In the genomic region with DNA sequence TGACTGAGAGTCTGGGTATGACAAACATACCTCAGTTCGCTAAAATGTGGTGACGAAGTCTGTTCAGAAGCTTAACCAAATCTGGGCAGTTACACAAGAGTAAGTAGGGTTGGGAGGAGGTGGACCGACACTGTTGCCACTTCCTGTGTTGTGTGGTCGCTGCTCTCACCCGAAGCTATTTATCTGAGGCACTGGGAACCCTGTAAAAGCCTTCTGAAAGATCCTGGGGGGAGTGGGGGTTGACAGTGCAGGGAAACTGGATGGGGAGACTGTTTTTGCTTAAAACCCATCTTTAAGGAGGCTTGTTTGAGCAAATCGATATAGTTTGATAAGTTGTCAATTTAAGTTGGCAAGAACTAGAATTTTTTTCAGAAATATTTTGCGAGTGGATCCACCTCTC, we compare ENCODE assay signal across 8 mouse cellular contexts. TPM values are rescaled to one million over a fixed set of nuclear protein-coding genes. Genes with fewer than 3 reads are reported as not detected.
DNase-seq lines count a peak whose midpoint lies in the region; ATAC-seq and TF ChIP-seq lines count a peak whose summit lies in the region.

No protein-coding gene starts in this region.

- peak; percentile 12 for ATAC-seq in CD4-positive, CD25-positive, alpha-beta regulatory T cell, adult 4 months
- no peak for ATAC-seq in heart, embryonic 14.5 days (ENCODE audit: insufficient number of reproducible peaks, insufficient read depth, low FRiP score, low read depth)
- no peak for ATAC-seq in lung, postnatal 0 days

- H3K4me1 ChIP-seq in cortical plate, adult 2 months (ENCODE audit: control insufficient read depth, insufficient read depth, low read length): peaks cover 1% of the 10 kb centered on the region; the same call in 1 of the 2 replicates
- peaks cover 0 to 37% of the 10 kb centered on the region in 2 experiments; a peak in 3 of 4 replicates for H3K4me1 ChIP-seq in heart, embryonic 14.5 days (ENCODE audit: control insufficient read depth in 2 of 2, insufficient read depth in 2 of 2, low read length in 2 of 2)
- H3K4me1 ChIP-seq in lung, postnatal 0 days (ENCODE audit: insufficient read depth, low read depth, low read length): 0 out of 2 replicates have a peak, but pooled peaks cover 2% of the 10 kb centered on the region

- peaks cover 43% of the 10 kb centered on the region for H3K36me3 ChIP-seq in heart, embryonic 14.5 days (ENCODE audit: control insufficient read depth, insufficient read depth, low read length)
- H3K36me3 ChIP-seq in lung, postnatal 0 days (ENCODE audit: insufficient read depth, low read length): 0 out of 2 replicates have a peak, but pooled peaks cover 3% of the 10 kb centered on the region

- no peak for TF ChIP-seq CTCF in cortical plate, adult 2 months (IDR thresholded peaks at IDR 0.05; ENCODE audit: extremely low read depth, insufficient read depth, low read length)
- TF ChIP-seq CTCF in lung, postnatal 0 days (IDR thresholded peaks at IDR 0.05): no peak

- TF ChIP-seq EP300 in lung, postnatal 0 days (IDR thresholded peaks at IDR 0.05): no peak

- H3K9ac ChIP-seq in heart, embryonic 14.5 days (ENCODE audit: low read length): peak overlapping the region; percentile 99
- H3K9ac ChIP-seq in lung, postnatal 0 days (replicated peaks; ENCODE audit: low read depth): peak overlapping the region; percentile 96

- no peaks in the 10 kb centered on the region for H3K27me3 ChIP-seq in heart, embryonic 14.5 days (ENCODE audit: control insufficient read depth, insufficient read depth, low read length)
- H3K27me3 ChIP-seq in lung, postnatal 0 days (replicated peaks; ENCODE audit: insufficient read depth, low read length): no peaks in the 10 kb centered on the region

- peak overlapping the region; percentile 89 for H3K4me3 ChIP-seq in cortical plate, adult 2 months (ENCODE audit: insufficient read depth, low read length)
- H3K4me3 ChIP-seq in heart, embryonic 14.5 days (ENCODE audit: control insufficient read depth in 1 of 2, insufficient read depth in 1 of 2, low read depth in 1 of 2, low read length in 2 of 2): peak overlapping the region; percentile 84 to 94
- H3K4me3 ChIP-seq in lung, postnatal 0 days (ENCODE audit: low read depth, low read length): peak overlapping the region; percentile 96

- H3K9me3 ChIP-seq in heart, embryonic 14.5 days (ENCODE audit: control insufficient read depth, low read length): no peaks in the 10 kb centered on the region
- no peaks in the 10 kb centered on the region for H3K9me3 ChIP-seq in lung, postnatal 0 days (ENCODE audit: low read length)

- DNase-seq in MEL-GATA-1-ER (ENCODE audit: extremely low read depth, low read depth): peak; percentile 74
- DNase-seq in kidney, postnatal 10 days: peak; percentile 42
- peak; percentile 92 for DNase-seq in lung, postnatal 0 days (ENCODE audit: low spot score)
- DNase-seq in retina, embryonic 14.5 days (ENCODE audit: low spot score): peak; percentile 10
- no peak for DNase-seq in gastrocnemius, postnatal 25 days

- peak; percentile 39; the same call in 1 of the 2 replicates for TF ChIP-seq POLR2A in cortical plate, adult 2 months (IDR thresholded peaks at IDR 0.05; ENCODE audit: extremely low read depth, insufficient read depth, low read length)

- WGBS in heart, embryonic 14.5 days: 14% methylated on average over 7 of the region's 7 CpGs
- 10% methylated on average over 7 of the region's 7 CpGs for WGBS in lung, postnatal 0 days

- H3K4me2 ChIP-seq in heart, embryonic 14.5 days (ENCODE audit: low read length): peak overlapping the region; percentile 79
- peak overlapping the region; percentile 66 for H3K4me2 ChIP-seq in lung, postnatal 0 days (replicated peaks; ENCODE audit: low read depth, low read length)

- H3K27ac ChIP-seq in cortical plate, adult 2 months (ENCODE audit: insufficient read depth, low read length): no peak overlapping the region
- peak overlapping the region; percentile 98 to 100 for H3K27ac ChIP-seq in heart, embryonic 14.5 days (replicated peaks in 1 of 2; ENCODE audit: control insufficient read depth in 1 of 2, insufficient read depth in 1 of 2, low read depth in 2 of 2, low read length in 2 of 2)
- peak overlapping the region; percentile 100 for H3K27ac ChIP-seq in lung, postnatal 0 days (ENCODE audit: low read length)

RNA-seq across cellular contexts. Expression of a gene that starts 2.3 kb away (rescaled TPM):
- 100 to 1,000 TPM; 305 to 362 TPM for polyA plus RNA-seq in CD4-positive, CD25-positive, alpha-beta regulatory T cell, adult 4 months (2017; shearing (Covaris generic))
- 149 and 157 TPM in 2 replicates for polyA plus RNA-seq in cortical plate, adult 2 months (2012; rRNA removed)
- 476 and 485 TPM in 2 replicates for polyA plus RNA-seq in heart, embryonic 14.5 days (2014; fragmentation: Nextera tagmentation; extraction: Ambion mirVana)
- 386 TPM in 2 replicates for polyA plus RNA-seq in lung, postnatal 0 days (2015; fragmentation: Nextera tagmentation; extraction: Ambion mirVana)
- 100 to 1,000 TPM; 281 to 301 TPM for total RNA-seq in gastrocnemius, postnatal 25 days (2021)

RNA-seq across cellular contexts. Expression of a gene that starts 16.5 kb away (rescaled TPM):
- polyA plus RNA-seq in CD4-positive, CD25-positive, alpha-beta regulatory T cell, adult 4 months (2017; shearing (Covaris generic)): 10 to 100 TPM; 81.2 to 89.1 TPM
- polyA plus RNA-seq in cortical plate, adult 2 months (2012; rRNA removed): 46.9 and 47.5 TPM in 2 replicates
- polyA plus RNA-seq in heart, embryonic 14.5 days (2014; fragmentation: Nextera tagmentation; extraction: Ambion mirVana): 47.2 and 49.8 TPM in 2 replicates
- polyA plus RNA-seq in lung, postnatal 0 days (2015; fragmentation: Nextera tagmentation; extraction: Ambion mirVana): 34.3 and 34.8 TPM in 2 replicates
- total RNA-seq in gastrocnemius, postnatal 25 days (2021): 10 to 100 TPM; 27.9 to 29.2 TPM

RNA-seq across cellular contexts. Expression of a gene that starts 45.2 kb away (rescaled TPM):
- 10 to 100 TPM; 22.4 to 32.8 TPM for polyA plus RNA-seq in CD4-positive, CD25-positive, alpha-beta regulatory T cell, adult 4 months (2017; shearing (Covaris generic))
- polyA plus RNA-seq in cortical plate, adult 2 months (2012; rRNA removed): 4.9 and 5.5 TPM in 2 replicates
- polyA plus RNA-seq in heart, embryonic 14.5 days (2014; fragmentation: Nextera tagmentation; extraction: Ambion mirVana): 44.5 and 47.3 TPM in 2 replicates
- 9.2 and 9.9 TPM in 2 replicates for polyA plus RNA-seq in lung, postnatal 0 days (2015; fragmentation: Nextera tagmentation; extraction: Ambion mirVana)
- total RNA-seq in gastrocnemius, postnatal 25 days (2021): 1 to 10 TPM; 4.1 to 4.7 TPM
